In the genomic region with DNA sequence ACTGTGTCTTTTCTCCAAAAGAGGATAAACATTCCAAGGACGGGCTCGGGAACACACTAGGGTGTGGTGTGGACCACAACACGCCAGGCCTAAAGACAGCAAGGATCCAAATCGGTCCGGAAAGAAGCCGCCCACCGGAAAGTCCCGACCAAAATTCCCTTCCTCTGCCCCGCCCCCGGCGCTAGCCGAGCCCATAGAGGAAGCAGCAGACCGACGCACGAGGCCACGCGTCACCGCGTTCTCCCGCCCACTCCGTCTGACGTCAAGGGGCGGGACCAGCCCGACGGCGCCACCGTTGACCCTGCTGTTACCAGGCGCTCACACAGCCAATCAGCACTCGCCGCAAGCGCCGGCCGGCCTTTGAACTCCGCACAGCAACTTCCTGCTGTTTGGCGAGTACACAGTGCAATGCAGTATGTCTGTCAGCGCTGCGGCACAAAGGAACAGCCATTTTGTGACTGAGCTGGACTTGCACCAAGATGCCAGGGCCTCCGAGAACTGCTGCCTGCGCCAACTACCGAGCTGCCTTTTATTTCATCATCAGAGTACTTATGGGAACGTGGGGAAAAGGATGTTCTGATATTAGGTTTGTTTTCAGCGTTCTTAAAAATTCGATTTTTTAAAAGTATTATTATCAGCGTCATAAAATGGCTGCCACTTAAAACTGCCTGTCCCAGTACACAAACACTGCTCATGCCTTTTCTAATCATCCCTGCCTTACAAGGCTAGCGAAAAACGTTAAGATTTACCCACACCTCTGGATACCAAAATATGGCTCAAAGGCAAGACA, we compare ENCODE assay signal across 8 mouse cellular contexts. TPM values are rescaled to one million over a fixed set of nuclear protein-coding genes. Genes with fewer than 3 reads are reported as not detected.
A peak's percentile ranks its signal among the peaks of the same experiment; 100 is the strongest.
DNase-seq lines count a peak whose midpoint lies in the region; ATAC-seq and TF ChIP-seq lines count a peak whose summit lies in the region.

No protein-coding gene starts in this region.

- no peaks in the 10 kb centered on the region for H3K9me3 ChIP-seq in lung, postnatal 0 days (ENCODE audit: low read length)

- peak overlapping the region; percentile 66 for H3K4me2 ChIP-seq in lung, postnatal 0 days (replicated peaks; ENCODE audit: low read depth, low read length)

- peak overlapping the region; percentile 97 for H3K27ac ChIP-seq in lung, postnatal 0 days (ENCODE audit: low read length)

- peak; percentile 93 for TF ChIP-seq EP300 in lung, postnatal 0 days (IDR thresholded peaks at IDR 0.05)

- peak; percentile 87 to 91 for ATAC-seq in hematopoietic stem cell, adult 5-6 weeks (replicated peaks in 1 of 2; ENCODE audit: insufficient read depth in 1 of 2, low FRiP score in 2 of 2, low TSS enrichment in 1 of 2, low read depth in 1 of 2, poor library complexity in 2 of 2, severe bottlenecking in 2 of 2)
- peak; percentile 96 for ATAC-seq in lung, postnatal 0 days

- peak overlapping the region; percentile 48 for H3K9ac ChIP-seq in lung, postnatal 0 days (replicated peaks; ENCODE audit: low read depth)

- H3K36me3 ChIP-seq in lung, postnatal 0 days (ENCODE audit: insufficient read depth, low read length) = no peaks in the 10 kb centered on the region

- H3K4me3 ChIP-seq in lung, postnatal 0 days (ENCODE audit: low read depth, low read length) = peak overlapping the region; percentile 38

- no peaks in the 10 kb centered on the region for H3K27me3 ChIP-seq in lung, postnatal 0 days (replicated peaks; ENCODE audit: insufficient read depth, low read length)

- H3K4me1 ChIP-seq in lung, postnatal 0 days (ENCODE audit: insufficient read depth, low read depth, low read length) = peaks cover 22% of the 10 kb centered on the region

- no peak for TF ChIP-seq CTCF in lung, postnatal 0 days (IDR thresholded peaks at IDR 0.05)

- WGBS in lung, postnatal 0 days = under 1% methylated on average over 46 of the region's 46 CpGs

- peak; percentile 96 for DNase-seq in MEL-GATA-1-ER (ENCODE audit: extremely low read depth, low read depth)
- peak; percentile 100 for DNase-seq in cerebellum, adult 8-10 months
- DNase-seq in forelimb bud, embryonic 11.5 days (ENCODE audit: low read depth, low spot score) = peak; percentile 99
- peak; percentile 100 for DNase-seq in layer of hippocampus, adult 9-11 months
- DNase-seq in lung, postnatal 0 days (ENCODE audit: low spot score) = peak; percentile 99
- peak; percentile 100 for DNase-seq in ovary, postnatal 14 days (ENCODE audit: low spot score)
- peak; percentile 100 for DNase-seq in thymus, postnatal 14 days

RNA-seq across cellular contexts. Expression of gene Chd2, which starts 3.8 kb away (rescaled TPM):
- 193 and 245 TPM in 2 replicates for total RNA-seq in hematopoietic stem cell, adult 5-6 weeks (2017)
- polyA plus RNA-seq in lung, postnatal 0 days (2015; fragmentation: Nextera tagmentation; extraction: Ambion mirVana) = 38.0 and 39.9 TPM in 2 replicates

Comparison
In these comparisons a context has a peak if more than half of its experiments do, and no peak if none do; other contexts are left out.
1. Peak in every context shown above with its lines: DNase-seq, ATAC-seq, H3K4me3 ChIP-seq and H3K27ac ChIP-seq.